Mouse (Mus musculus): Measurements from ENCODE around the gene Ftcd. TPM values are rescaled to one million over a fixed set of nuclear protein-coding genes. Genes with fewer than 3 reads are reported as not detected.

The Ftcd gene
- polyA plus RNA-seq, 1 experiment, result 0.24 TPM

DNA sequence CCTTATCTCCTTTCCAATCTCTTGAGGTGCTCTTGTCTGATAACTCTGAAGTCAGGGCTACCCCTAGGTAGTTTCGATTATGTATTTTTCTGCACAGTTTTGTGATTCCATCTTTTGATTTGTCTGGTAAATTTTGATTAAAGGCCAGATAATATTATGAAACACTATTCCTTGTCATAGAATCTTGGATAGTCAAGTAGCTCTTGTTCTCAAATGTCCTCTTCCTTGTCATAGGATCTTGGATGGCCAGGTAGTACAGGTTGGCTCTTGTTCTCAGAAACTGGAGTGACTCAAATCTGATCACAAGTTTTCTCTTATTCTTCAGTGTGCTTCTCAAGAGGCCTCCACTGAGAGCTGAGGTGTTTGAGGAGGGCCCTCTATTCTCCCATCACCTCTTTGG, 55.2 kb downstream of the Ftcd start:
- Histone ChIP-seq H3K4me3 (replicated peaks; ENCODE audit: extremely low read depth, low read depth, low read length) (no peak overlapping the region), H3K4me1 (ENCODE audit: control insufficient read depth, insufficient read depth, low read length) (peaks cover 8% of the 10 kb centered on the region)
- no peak for DNase-seq
- WGBS, result 63% methylated on average over 1 of the region's 1 CpGs
- TF ChIP-seq CTCF (IDR thresholded peaks at IDR 0.05; ENCODE audit: insufficient read depth, low read length) (no peak), POLR2A (IDR thresholded peaks at IDR 0.05; ENCODE audit: borderline replicate concordance, extremely low read depth, low read depth, low read length) (no peak)

DNA sequence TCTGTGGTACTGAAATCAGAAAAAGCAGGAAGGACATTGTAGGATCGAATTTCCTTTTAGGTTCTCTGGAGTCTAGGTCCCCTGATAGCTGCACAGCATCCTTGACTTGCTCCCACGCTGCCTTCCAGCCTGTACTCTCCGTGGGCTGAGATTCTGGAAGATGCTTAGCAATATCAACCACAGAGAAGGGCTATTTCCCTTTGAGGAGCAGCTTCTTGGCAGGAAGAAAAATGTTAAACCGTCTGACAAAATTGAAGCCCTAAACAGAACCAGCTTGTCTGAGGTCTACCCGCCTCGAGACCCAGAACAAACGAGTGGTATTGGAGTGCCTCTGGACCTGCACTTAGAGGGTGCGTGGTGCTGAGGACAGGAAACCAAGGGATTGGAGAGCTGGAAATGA, 57.2 kb downstream of the Ftcd start:
- no peak for DNase-seq
- H3K4me1 ChIP-seq (ENCODE audit: control insufficient read depth, insufficient read depth, low read length), result peaks cover 10% of the 10 kb centered on the region
- WGBS, result 49% methylated on average over 8 of the region's 8 CpGs
- no peak overlapping the region for H3K4me3 ChIP-seq (replicated peaks; ENCODE audit: extremely low read depth, low read depth, low read length)
- TF ChIP-seq POLR2A (IDR thresholded peaks at IDR 0.05; ENCODE audit: borderline replicate concordance, extremely low read depth, low read depth, low read length) (no peak), CTCF (IDR thresholded peaks at IDR 0.05; ENCODE audit: insufficient read depth, low read length) (no peak)

DNA sequence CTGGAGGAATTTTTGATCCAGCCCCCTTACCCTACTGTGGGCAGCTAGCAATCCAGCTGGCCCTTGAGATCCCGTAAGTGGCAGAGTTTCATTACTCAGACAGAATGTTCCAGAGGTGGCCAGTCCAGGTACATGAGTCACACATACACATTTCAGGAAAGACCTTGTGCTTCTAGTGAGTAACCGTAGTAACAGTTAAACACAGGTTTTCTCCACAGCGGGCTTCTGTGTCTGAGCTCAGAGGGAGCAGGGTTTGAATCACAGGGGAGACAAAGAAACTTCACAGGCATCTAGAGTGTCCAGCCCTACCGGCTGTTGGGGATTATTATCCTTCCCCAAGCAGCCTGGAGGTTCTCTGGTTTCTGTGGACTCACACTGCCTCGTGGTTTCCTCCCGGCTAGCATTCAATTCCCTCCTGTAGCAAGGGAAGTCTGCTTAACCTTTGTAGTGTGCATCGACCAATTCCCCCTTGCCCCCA, 58.7 kb downstream of the Ftcd start:
- H3K4me1 ChIP-seq (ENCODE audit: control insufficient read depth, insufficient read depth, low read length), result peaks cover 10% of the 10 kb centered on the region
- 41% methylated on average over 7 of the region's 7 CpGs for WGBS
- TF ChIP-seq CTCF (IDR thresholded peaks at IDR 0.05; ENCODE audit: insufficient read depth, low read length) (no peak), POLR2A (IDR thresholded peaks at IDR 0.05; ENCODE audit: borderline replicate concordance, extremely low read depth, low read depth, low read length) (no peak)
- peak; percentile 14 for DNase-seq
- H3K4me3 ChIP-seq (replicated peaks; ENCODE audit: extremely low read depth, low read depth, low read length), result no peak overlapping the region

DNA sequence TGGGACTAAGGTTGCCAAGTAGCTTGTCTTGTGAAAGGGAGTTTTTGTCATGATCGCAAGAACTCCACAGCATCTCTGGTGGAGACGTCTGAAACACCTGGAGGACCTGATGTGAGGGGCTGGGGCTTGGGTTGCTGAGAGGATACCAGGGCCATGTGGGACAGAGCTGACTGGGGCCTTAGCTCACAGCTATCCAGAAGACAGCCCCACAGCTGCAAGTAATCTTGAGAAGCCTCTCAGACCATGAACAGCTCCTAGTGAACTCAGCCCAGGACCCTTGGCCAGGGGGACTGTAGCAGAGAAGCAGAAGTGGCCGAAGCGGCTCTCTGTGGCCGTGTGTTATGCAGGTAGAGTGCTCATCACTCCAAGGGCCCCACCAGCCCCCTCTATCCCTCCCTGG, 59.1 kb downstream of the Ftcd start:
- Histone ChIP-seq H3K4me1 (ENCODE audit: control insufficient read depth, insufficient read depth, low read length) (peaks cover 10% of the 10 kb centered on the region), H3K4me3 (replicated peaks; ENCODE audit: extremely low read depth, low read depth, low read length) (no peak overlapping the region)
- WGBS, result 59% methylated on average over 5 of the region's 5 CpGs
- DNase-seq, result no peak
- TF ChIP-seq POLR2A (IDR thresholded peaks at IDR 0.05; ENCODE audit: borderline replicate concordance, extremely low read depth, low read depth, low read length) (no peak), CTCF (IDR thresholded peaks at IDR 0.05; ENCODE audit: insufficient read depth, low read length) (no peak)

DNA sequence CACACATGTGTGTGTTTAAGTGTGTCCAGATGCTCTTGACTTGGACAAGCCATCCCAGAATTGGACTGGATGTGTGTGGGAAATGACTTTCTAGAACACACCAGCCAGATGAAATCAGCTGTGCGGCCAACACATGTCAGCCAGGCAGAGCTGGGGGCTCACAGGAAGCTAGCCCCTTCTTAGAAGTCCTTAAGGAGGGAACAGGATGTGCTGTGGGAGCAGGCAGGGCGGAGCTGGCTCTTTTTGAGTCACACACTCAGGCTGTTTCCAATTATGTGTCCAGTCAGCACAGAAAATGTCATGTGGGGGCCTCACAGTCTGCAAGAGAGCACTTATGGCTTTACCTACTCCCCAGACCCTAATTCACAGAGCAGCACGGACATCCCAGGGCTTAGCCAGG, 60.6 kb downstream of the Ftcd start:
- DNase-seq, result no peak
- WGBS, result 38% methylated on average over 3 of the region's 3 CpGs
- Histone ChIP-seq H3K4me3 (replicated peaks; ENCODE audit: extremely low read depth, low read depth, low read length) (no peak overlapping the region), H3K4me1 (ENCODE audit: control insufficient read depth, insufficient read depth, low read length) (peaks cover 10% of the 10 kb centered on the region)
- TF ChIP-seq POLR2A (IDR thresholded peaks at IDR 0.05; ENCODE audit: borderline replicate concordance, extremely low read depth, low read depth, low read length) (no peak), CTCF (IDR thresholded peaks at IDR 0.05; ENCODE audit: insufficient read depth, low read length) (no peak)

DNA sequence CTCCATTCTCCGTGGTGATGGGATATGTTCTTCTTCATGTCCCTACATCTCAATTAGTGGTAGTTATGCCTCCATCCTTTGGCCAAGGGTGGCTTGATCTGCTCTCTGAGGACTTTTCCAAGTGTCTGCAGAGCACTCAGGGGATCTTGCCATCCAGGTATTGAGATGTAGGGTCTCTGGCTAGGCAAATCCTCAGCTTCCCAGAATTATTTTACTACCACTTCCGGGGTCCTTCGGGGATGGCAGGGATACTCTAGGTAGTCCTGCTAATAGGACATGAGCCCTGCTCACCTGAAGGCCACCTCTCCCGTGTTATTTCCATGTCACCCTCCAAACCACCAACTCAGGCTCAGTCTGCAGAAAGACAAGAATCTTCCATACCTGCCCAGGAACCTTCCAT, 61.2 kb downstream of the Ftcd start:
- H3K4me3 ChIP-seq (replicated peaks; ENCODE audit: extremely low read depth, low read depth, low read length), result no peak overlapping the region
- DNase-seq, result no peak
- peaks cover 10% of the 10 kb centered on the region for H3K4me1 ChIP-seq (ENCODE audit: control insufficient read depth, insufficient read depth, low read length)
- 88% methylated on average over 4 of the region's 4 CpGs for WGBS
- TF ChIP-seq CTCF (IDR thresholded peaks at IDR 0.05; ENCODE audit: insufficient read depth, low read length), result no peak
- no peak for TF ChIP-seq POLR2A (IDR thresholded peaks at IDR 0.05; ENCODE audit: borderline replicate concordance, extremely low read depth, low read depth, low read length)

Other genes with a start within 250 kb of the Ftcd start
- 20.3 and 25.3 TPM in 2 replicates for gene Dip2a, start 230.4 kb upstream of the Ftcd start, polyA plus RNA-seq (2012; rRNA removed)
- gene AC141477.1, start 135.2 kb upstream of the Ftcd start, polyA plus RNA-seq (2012; rRNA removed), result not detected in 2 replicates
- gene Pcnt, start 132.9 kb upstream of the Ftcd start, polyA plus RNA-seq (2012; rRNA removed), result 35.6 and 38.0 TPM in 2 replicates
- gene 2610028H24Rik, start 126.6 kb upstream of the Ftcd start, polyA plus RNA-seq (2012; rRNA removed), result 36.0 and 44.3 TPM in 2 replicates
- gene Mcm3ap, start 106.7 kb upstream of the Ftcd start, polyA plus RNA-seq (2012; rRNA removed), result 17.6 and 21.0 TPM in 2 replicates
- 2.0 and 2.5 TPM in 2 replicates for gene Ybey, start 106.5 kb upstream of the Ftcd start, polyA plus RNA-seq (2012; rRNA removed)
- 20.7 and 30.0 TPM in 2 replicates for gene Lss, start 44.1 kb upstream of the Ftcd start, polyA plus RNA-seq (2012; rRNA removed)
- gene Spatc1l, start 13.4 kb upstream of the Ftcd start, polyA plus RNA-seq (2012; rRNA removed), result 0.22 and 0.28 TPM in 2 replicates
- gene Col6a2, start 48.0 kb downstream of the Ftcd start, polyA plus RNA-seq (2012; rRNA removed), result 173 and 175 TPM in 2 replicates
- gene Col6a1, start 150.5 kb downstream of the Ftcd start, polyA plus RNA-seq (2012; rRNA removed), result 203 and 218 TPM in 2 replicates

Measured in lung, adult 2 months (tissue).